Mouse (Mus musculus): Measurements from ENCODE around the gene Vmn2r27.

Gene Vmn2r27

DNA sequence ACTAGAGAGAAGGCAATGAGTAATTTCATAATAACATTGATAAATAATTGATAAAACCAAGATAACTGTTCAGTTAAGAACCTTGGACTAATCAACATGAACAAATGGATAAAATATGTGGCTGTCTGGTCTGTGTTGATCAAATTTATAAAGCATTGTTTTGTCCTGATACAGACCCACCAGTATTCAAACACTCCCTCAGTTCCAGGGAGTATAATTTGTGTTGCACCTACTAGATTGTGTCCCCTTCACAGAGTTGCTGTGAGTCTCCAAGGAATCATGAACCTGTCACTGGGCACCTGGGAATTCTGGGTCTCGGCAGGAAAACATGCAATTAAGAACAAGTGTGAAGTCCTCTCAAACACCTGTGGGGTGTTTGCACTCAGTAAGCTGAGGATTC lies at the start of gene Vmn2r27:
TSS of gene Vmn2r27 (minus strand) at position 101 of the 400 bp plus-strand sequence.
- DNase-seq (ENCODE audit: low spot score in 2 of 2): no peak

GRCm38 (mm10) chr6:124278291-124278690 lies 46.6 kb upstream of the Vmn2r27 start:
- no peak for DNase-seq (ENCODE audit: low spot score in 2 of 2)

DNA sequence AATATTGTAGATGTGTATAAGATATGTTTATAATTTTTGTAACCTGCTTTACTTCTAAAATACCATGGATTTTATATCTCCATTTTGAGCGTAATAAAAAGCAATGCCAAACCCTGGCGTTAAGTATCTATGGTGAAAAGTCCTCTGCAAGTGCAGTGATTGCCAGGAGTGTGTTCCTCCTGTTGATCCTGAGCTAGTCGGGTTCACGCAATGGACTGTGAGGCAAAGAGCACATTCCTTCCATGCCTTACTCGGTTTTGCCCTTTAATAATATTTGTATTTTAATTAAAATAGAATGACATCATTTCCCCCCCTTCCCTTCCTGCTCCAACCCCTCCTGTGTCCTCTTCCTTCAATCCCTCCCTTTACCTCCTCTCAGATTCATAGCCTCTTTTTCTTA lies 46.0 kb upstream of the Vmn2r27 start:
- no peak for DNase-seq (ENCODE audit: low spot score in 2 of 2)

DNA sequence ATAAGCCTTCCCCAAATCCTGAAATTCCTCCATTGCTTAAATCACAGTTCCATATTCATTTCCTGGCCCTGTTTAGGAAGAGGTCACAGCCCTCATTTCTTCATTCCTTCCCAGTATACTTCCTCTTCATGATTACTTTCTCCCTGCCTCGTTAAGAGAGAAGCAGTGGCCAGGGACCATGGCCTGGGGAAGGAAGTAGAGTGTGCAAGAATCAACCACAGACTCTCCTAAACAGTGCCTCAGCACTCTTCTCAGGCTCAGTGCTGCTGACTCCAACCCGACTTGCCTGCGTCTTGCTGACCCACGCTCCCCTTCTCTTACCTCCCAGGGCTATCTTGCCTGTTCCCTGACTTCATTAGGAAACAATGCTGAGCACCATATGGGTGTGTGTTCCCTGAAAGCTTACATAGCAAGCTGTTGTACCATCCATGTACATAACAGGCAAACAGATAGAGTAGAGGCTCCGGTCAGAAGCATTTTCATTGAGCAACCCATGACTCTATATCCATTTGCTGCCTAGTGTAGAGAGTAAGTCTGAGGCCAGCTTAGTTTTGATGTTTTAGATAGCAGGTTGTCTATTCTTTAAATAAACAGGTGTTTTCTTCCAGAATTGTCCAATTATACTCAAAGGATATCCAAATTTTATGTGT lies 41.7 kb upstream of the Vmn2r27 start:
- DNase-seq (ENCODE audit: low spot score in 2 of 2): no peak

DNA sequence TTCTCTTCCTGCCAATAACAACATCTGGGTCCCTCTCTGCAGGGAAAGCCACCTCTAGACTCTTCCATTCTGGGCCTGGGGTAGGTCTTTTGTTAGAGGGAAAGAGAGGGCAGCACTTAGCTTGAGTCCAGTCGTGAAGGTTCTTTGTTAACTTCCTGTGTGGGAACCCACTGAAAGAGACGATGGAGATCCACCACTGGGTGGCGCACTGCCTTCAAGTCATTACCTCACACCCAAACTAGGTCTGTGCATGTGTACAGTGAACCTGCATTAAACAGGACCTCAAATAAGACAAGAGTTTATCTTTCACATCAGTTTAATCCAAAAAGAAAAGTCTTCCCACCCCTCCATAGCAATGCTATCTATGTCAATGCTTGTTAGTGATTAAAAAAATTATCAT lies 31.0 kb upstream of the Vmn2r27 start:
- peak; percentile 56 to 73 for DNase-seq (ENCODE audit: low spot score in 2 of 2)

GRCm38 (mm10) chr6:124260198-124260931 lies 28.7 kb upstream of the Vmn2r27 start:
- DNase-seq (ENCODE audit: low spot score in 2 of 2): peak; percentile 45 to 82

GRCm38 (mm10) chr6:124255721-124256470 lies 24.2 kb upstream of the Vmn2r27 start:
- no peak for DNase-seq (ENCODE audit: low spot score in 2 of 2)

- no peak for DNase-seq (ENCODE audit: low spot score in 2 of 2)
Observed at GRCm38 (mm10) chr6:124202116-124202515, 29.5 kb downstream of the Vmn2r27 start.

DNA sequence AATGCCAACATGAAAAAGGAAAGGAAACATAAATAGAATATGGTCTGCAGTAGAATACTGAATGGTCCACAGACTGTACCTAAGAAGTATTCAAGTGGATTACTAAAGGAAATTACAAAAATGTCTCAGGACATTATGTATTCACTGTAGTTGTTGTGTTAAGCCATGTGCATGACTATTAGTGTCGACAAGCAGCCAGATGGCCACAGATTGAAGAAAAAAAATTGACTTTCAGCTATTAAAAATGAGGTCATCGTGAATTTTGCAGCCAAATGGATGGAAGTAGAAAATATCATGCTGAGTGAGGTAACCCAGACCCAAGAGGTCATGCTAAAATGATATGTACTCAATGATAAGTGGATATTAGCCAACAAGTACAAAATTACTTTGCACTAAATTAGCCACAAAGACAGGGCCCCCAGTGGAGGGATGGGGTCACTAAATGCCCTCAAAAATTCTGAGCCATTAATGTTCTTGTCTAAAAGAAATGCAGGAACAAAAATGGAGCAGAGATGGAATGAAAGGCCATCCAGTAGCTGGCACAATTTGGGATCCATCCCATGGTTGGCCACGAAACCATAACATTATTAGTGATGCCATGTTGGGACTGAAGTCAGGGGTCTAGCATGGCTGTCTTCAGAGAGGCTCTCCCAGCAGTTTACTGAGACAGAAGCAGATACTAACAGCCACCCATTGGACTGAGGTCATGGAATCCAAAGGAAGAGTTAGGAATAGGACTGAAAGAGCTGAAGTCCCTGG lies 63.0 kb downstream of the Vmn2r27 start:
- DNase-seq (ENCODE audit: low spot score in 2 of 2): peak in 1 of 2 experiments; percentile 3

- DNase-seq (ENCODE audit: low spot score in 2 of 2): no peak
Observed at GRCm38 (mm10) chr6:124166596-124166995, 65.1 kb downstream of the Vmn2r27 start.

- no peak for DNase-seq (ENCODE audit: low spot score in 2 of 2)
Observed at GRCm38 (mm10) chr6:124149808-124150207, 81.8 kb downstream of the Vmn2r27 start.

All from cerebellum, postnatal 4 days (tissue).